Comparison of ENCODE assay signal across 10 mouse cellular contexts in genomic region chrX:112903631-112904410, GRCm38 (mm10).
A peak's percentile ranks its signal among the peaks of the same experiment; 100 is the strongest.
DNase-seq lines count a peak whose midpoint lies in the region; ATAC-seq lines count a peak whose summit lies in the region.
"Had no signal": no experiment of that assay in that cellular context is flagged by ENCODE, and none has a peak within 500 bp of the region (broad histone marks: within the 10 kb centered on the region; RNA-seq: fewer than 3 reads in every experiment).

No protein-coding gene starts in this region.

- no peak overlapping the region for H3K27ac ChIP-seq in embryonic facial prominence, embryonic 14.5 days (replicated peaks; ENCODE audit: low read depth, low read length)
- H3K27ac ChIP-seq: embryonic facial prominence, embryonic 12.5 days had no signal

- no peak for ATAC-seq in cerebellum, adult (ENCODE audit: insufficient number of reproducible peaks, low FRiP score, low TSS enrichment)
- ATAC-seq in embryonic facial prominence, embryonic 14.5 days (ENCODE audit: low read depth), result no peak

- no peaks in the 10 kb centered on the region for H3K36me3 ChIP-seq in embryonic facial prominence, embryonic 14.5 days (ENCODE audit: control insufficient read depth, insufficient read depth, low read length)
- H3K36me3 ChIP-seq: embryonic facial prominence, embryonic 12.5 days had no signal

- H3K4me1 ChIP-seq in embryonic facial prominence, embryonic 14.5 days (ENCODE audit: control insufficient read depth, insufficient read depth, low read length), result no peaks in the 10 kb centered on the region
- H3K4me1 ChIP-seq: embryonic facial prominence, embryonic 12.5 days had no signal

- H3K9me3 ChIP-seq in embryonic facial prominence, embryonic 14.5 days (ENCODE audit: control insufficient read depth, low read length), result no peaks in the 10 kb centered on the region
- H3K9me3 ChIP-seq: embryonic facial prominence, embryonic 12.5 days had no signal

- H3K9ac ChIP-seq in embryonic facial prominence, embryonic 14.5 days (ENCODE audit: low read depth, low read length), result no peak overlapping the region
- H3K9ac ChIP-seq: embryonic facial prominence, embryonic 12.5 days had no signal

- no peak overlapping the region for H3K4me2 ChIP-seq in embryonic facial prominence, embryonic 14.5 days (ENCODE audit: low read depth, low read length)
- H3K4me2 ChIP-seq: embryonic facial prominence, embryonic 12.5 days had no signal

- H3K27me3 ChIP-seq in embryonic facial prominence, embryonic 14.5 days (replicated peaks; ENCODE audit: control insufficient read depth, insufficient read depth, low read length), result no peaks in the 10 kb centered on the region
- H3K27me3 ChIP-seq: embryonic facial prominence, embryonic 12.5 days had no signal

- DNase-seq in cerebellum, postnatal 10 days, result peak; percentile 13 to 38
- DNase-seq in layer of hippocampus, adult 9-10 months (ENCODE audit: low spot score), result peak; percentile 4
- DNase-seq in layer of hippocampus, adult 8-10 months (ENCODE audit: low spot score in 2 of 2), result no peak
- peak; percentile 5 for DNase-seq in MN1 (ENCODE audit: low spot score)
- peak; percentile 0 for DNase-seq in embryonic facial prominence, embryonic 14.5 days (ENCODE audit: low spot score)
- no peak for DNase-seq in right cerebral cortex, adult 18-20 months
- no peak for DNase-seq in thymus, postnatal 25 days

- 40% methylated on average over 11 of the region's 11 CpGs for WGBS in embryonic facial prominence, embryonic 14.5 days

- no peak overlapping the region for H3K4me3 ChIP-seq in embryonic facial prominence, embryonic 14.5 days (ENCODE audit: low read depth, low read length)
- H3K4me3 ChIP-seq: embryonic facial prominence, embryonic 12.5 days; myocyte had no signal

Comparison
In these comparisons a context has a peak if more than half of its experiments do, and no peak if none do; other contexts are left out.
1. DNase-seq: peak in cerebellum, postnatal 10 days (2 of 2), layer of hippocampus, adult 9-10 months (single experiment), MN1 (single experiment) and embryonic facial prominence, embryonic 14.5 days (single experiment); none in layer of hippocampus, adult 8-10 months (0 of 2), right cerebral cortex, adult 18-20 months (single experiment) and thymus, postnatal 25 days (single experiment).